Mouse (Mus musculus) liver, adult 2 months (tissue): ENCODE results near the gene Ccl7.

ENCODE experiments used
- CTCF ChIP-seq: fragments of 200-500 bp; IDR thresholded peaks from 2 replicates; pipeline ENCODE4 v1.5.1; 2011; ENCODE audit warnings: low read depth, low read length, control low read depth
- POLR2A ChIP-seq: fragments of 200-500 bp; IDR thresholded peaks from 2 replicates; pipeline ENCODE4 v1.6.1; 2011; ENCODE audit warnings: low read length, control low read depth; ENCODE audit not compliant: insufficient read depth; ENCODE audit errors: extremely low read depth

DNA sequence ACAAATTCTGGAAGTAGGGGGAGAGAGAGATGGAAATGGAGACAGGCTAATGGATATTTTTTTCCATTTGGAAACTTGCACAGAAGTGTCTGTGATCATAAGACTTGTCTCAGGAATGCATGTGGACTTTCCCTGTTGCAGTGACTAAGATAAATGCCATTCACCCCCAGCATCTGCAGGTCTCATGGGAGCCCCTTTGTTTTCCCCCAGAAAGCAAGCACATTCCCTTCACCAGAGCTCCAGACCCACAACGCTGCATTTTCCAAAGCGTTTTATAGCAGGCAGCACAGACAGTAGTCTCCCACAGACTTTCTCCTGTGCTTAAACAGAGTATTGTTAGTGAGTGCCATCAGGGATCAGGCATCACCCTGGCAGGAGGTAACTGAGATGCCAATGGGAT is 26.1 kb upstream of the Ccl7 start:
- TF ChIP-seq CTCF, result no peak
- TF ChIP-seq POLR2A, result no peak
